Mouse (Mus musculus): ENCODE measurements around the gene Zfp661.

- no peak for TF ChIP-seq POLR2A (IDR thresholded peaks at IDR 0.05; ENCODE audit: extremely low read depth, insufficient read depth, low read length)
- no peak for TF ChIP-seq CTCF (IDR thresholded peaks at IDR 0.05; ENCODE audit: low read depth, low read length)
Measured at GRCm38 (mm10) chr2:127548342-127549074, 38.4 kb downstream of the Zfp661 start.

All from liver, adult 2 months (tissue).